In the genomic region with DNA sequence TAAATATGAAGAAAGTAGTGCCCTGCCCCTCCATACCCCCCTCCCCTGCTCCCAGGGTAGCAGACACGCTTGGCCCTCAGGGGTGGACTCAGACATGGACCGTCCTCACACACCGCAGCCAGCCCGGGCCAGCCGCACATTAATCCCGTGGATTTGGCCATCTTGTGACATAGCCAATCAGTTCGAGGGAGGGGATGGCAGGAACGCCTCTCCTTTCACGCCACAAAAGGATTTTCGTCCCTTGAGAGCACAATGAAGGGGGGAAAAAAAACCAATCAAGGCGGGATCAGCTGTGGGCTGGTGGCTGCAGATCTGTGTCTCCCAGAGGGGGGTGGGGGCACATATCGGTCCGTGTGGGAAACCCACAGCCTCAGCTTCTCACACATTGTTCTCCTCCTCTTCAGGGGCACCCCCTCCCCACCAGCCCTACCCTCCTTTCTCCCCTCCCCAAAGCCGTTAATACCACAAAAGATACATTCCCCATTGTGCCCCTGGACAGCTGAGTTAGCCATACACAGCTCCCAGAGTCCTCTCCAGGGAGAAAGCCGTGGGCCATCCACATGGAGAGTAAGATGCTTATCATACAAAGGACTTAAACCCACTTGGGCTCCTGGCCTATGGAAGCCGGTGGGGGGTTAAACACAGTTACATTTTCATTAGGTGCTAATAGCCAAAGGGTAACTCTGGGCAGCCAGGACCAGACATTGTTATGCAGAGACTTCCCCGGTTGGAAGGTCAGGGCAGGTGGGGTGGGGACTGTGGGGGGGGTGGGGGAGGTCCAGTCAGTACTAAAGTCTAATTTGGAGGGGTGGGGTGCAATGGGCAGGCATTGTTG, we compare ENCODE assay signal across 10 mouse cellular contexts.
DNase-seq lines count a peak whose midpoint lies in the region; ATAC-seq and TF ChIP-seq lines count a peak whose summit lies in the region.
"Had no signal": no experiment of that assay in that cellular context is flagged by ENCODE, and none has a peak within 500 bp of the region (broad histone marks: within the 10 kb centered on the region; RNA-seq: fewer than 3 reads in every experiment).

No protein-coding gene starts in this region.

- no peaks in the 10 kb centered on the region for H3K36me3 ChIP-seq in kidney, adult 2 months (ENCODE audit: control insufficient read depth, insufficient read depth, low read length)
- no peaks in the 10 kb centered on the region for H3K36me3 ChIP-seq in forebrain, embryonic 15.5 days
- no peaks in the 10 kb centered on the region for H3K36me3 ChIP-seq in midbrain, embryonic 14.5 days (ENCODE audit: control insufficient read depth, insufficient read depth, low read length)
- H3K36me3 ChIP-seq in thymus, adult 2 months (ENCODE audit: control insufficient read depth, insufficient read depth, low read length) = no peaks in the 10 kb centered on the region

- H3K4me3 ChIP-seq in kidney, adult 2 months (ENCODE audit: insufficient read depth, low read depth, low read length) = no peak overlapping the region
- H3K4me3 ChIP-seq in forebrain, embryonic 15.5 days = peak overlapping the region; percentile 21
- H3K4me3 ChIP-seq in midbrain, embryonic 14.5 days (replicated peaks; ENCODE audit: low read depth, low read length) = 0 out of 2 replicates have a peak overlapping the region, but pooled peaks have one; percentile 1
- no peak overlapping the region for H3K4me3 ChIP-seq in thymus, adult 2 months (ENCODE audit: control insufficient read depth, insufficient read depth, low read length)
- H3K4me3 ChIP-seq in left cerebral cortex, adult 2 months = no peak overlapping the region
- H3K4me3 ChIP-seq: erythroblast, embryonic 14.5 days had no signal

- WGBS in kidney, adult 2 months = 12% methylated on average over 17 of the region's 17 CpGs
- WGBS in forebrain, embryonic 15.5 days = under 1% methylated on average over 17 of the region's 17 CpGs
- WGBS in midbrain, embryonic 14.5 days = under 1% methylated on average over 17 of the region's 17 CpGs
- WGBS in thymus, adult 2 months = 18% methylated on average over 17 of the region's 17 CpGs

- H3K4me1 ChIP-seq in kidney, adult 2 months (ENCODE audit: control insufficient read depth, insufficient read depth, low read length) = peaks cover 12% of the 10 kb centered on the region; the same call in 1 of the 2 replicates
- peaks cover 38% of the 10 kb centered on the region for H3K4me1 ChIP-seq in forebrain, embryonic 15.5 days
- peaks cover 41% of the 10 kb centered on the region for H3K4me1 ChIP-seq in midbrain, embryonic 14.5 days (ENCODE audit: control insufficient read depth, insufficient read depth, low read length)
- H3K4me1 ChIP-seq in thymus, adult 2 months (replicated peaks; ENCODE audit: control insufficient read depth, insufficient read depth, low read length) = no peaks in the 10 kb centered on the region

- no peak for TF ChIP-seq CTCF in kidney, adult 2 months (conservative IDR thresholded peaks at IDR 0.05; ENCODE audit: insufficient read depth, insufficient read length, low read depth, low read length)
- TF ChIP-seq CTCF in brain, embryonic 14.5 days (IDR thresholded peaks at IDR 0.05; ENCODE audit: borderline replicate concordance, extremely low read depth, insufficient read depth, insufficient read length) = no peak
- no peak for TF ChIP-seq CTCF in thymus, adult 2 months (IDR thresholded peaks at IDR 0.05; ENCODE audit: borderline replicate concordance, control insufficient read depth, extremely low read depth, insufficient read depth, low read length, poor library complexity)
- TF ChIP-seq CTCF in left cerebral cortex, adult 2 months (IDR thresholded peaks at IDR 0.05) = no peak

- peak overlapping the region; percentile 48 for H3K4me2 ChIP-seq in forebrain, embryonic 15.5 days (replicated peaks)
- peak overlapping the region; percentile 46 for H3K4me2 ChIP-seq in midbrain, embryonic 14.5 days (ENCODE audit: low read length)

- intact Hi-C loops in left cerebral cortex, adult 2 months (cut with DNase I) = no loop called here

- no peaks in the 10 kb centered on the region for H3K9me3 ChIP-seq in forebrain, embryonic 15.5 days
- H3K9me3 ChIP-seq in midbrain, embryonic 14.5 days (ENCODE audit: control insufficient read depth, low read length) = no peaks in the 10 kb centered on the region

- H3K27me3 ChIP-seq in kidney, adult 2 months (replicated peaks; ENCODE audit: control insufficient read depth, insufficient read depth, low read length) = no peaks in the 10 kb centered on the region
- no peaks in the 10 kb centered on the region for H3K27me3 ChIP-seq in forebrain, embryonic 15.5 days
- H3K27me3 ChIP-seq in midbrain, embryonic 14.5 days (ENCODE audit: control insufficient read depth, insufficient read depth, low read length) = no peaks in the 10 kb centered on the region
- H3K27me3 ChIP-seq in thymus, adult 2 months (ENCODE audit: control insufficient read depth, insufficient read depth, low read length) = no peaks in the 10 kb centered on the region

- ATAC-seq in forebrain, embryonic 15.5 days (replicated peaks) = peak; percentile 85
- ATAC-seq in midbrain, embryonic 14.5 days (ENCODE audit: low FRiP score, low TSS enrichment) = peak; percentile 94

- no peak for TF ChIP-seq POLR2A in kidney, adult 2 months (IDR thresholded peaks at IDR 0.05; ENCODE audit: low read depth, low read length)
- TF ChIP-seq POLR2A in brain, embryonic 14.5 days (IDR thresholded peaks at IDR 0.05; ENCODE audit: borderline replicate concordance, extremely low read depth, insufficient read depth, insufficient read length, poor library complexity, severe bottlenecking) = 0 out of 2 replicates have a peak, but pooled peaks have one; percentile 8
- TF ChIP-seq POLR2A in thymus, adult 2 months (IDR thresholded peaks at IDR 0.05; ENCODE audit: control insufficient read depth, extremely low read depth, insufficient read depth, low read length, poor library complexity) = no peak

- peak overlapping the region; percentile 36 for H3K9ac ChIP-seq in forebrain, embryonic 15.5 days (replicated peaks)
- H3K9ac ChIP-seq in midbrain, embryonic 14.5 days (replicated peaks; ENCODE audit: low read length) = peak overlapping the region; percentile 13; the same call in 1 of the 2 replicates
- H3K9ac ChIP-seq: liver, embryonic 14.5 days had no signal

- H3K27ac ChIP-seq in kidney, adult 2 months (ENCODE audit: insufficient read depth, low read depth, low read length) = no peak overlapping the region
- H3K27ac ChIP-seq in forebrain, embryonic 15.5 days (replicated peaks) = peak overlapping the region; percentile 76
- peak overlapping the region; percentile 77 for H3K27ac ChIP-seq in midbrain, embryonic 14.5 days (replicated peaks; ENCODE audit: low read depth, low read length)
- no peak overlapping the region for H3K27ac ChIP-seq in thymus, adult 2 months (ENCODE audit: control insufficient read depth, insufficient read depth, low read length)
- H3K27ac ChIP-seq in left cerebral cortex, adult 2 months = no peak overlapping the region
- H3K27ac ChIP-seq: liver, embryonic 14.5 days had no signal

- peak; percentile 7 for DNase-seq in kidney, adult 18-20 months
- DNase-seq in kidney, adult 2 months = no peak
- DNase-seq in brain, embryonic 14.5 days (ENCODE audit: low read depth) = peak; percentile 96
- DNase-seq in midbrain, embryonic 14.5 days = peak; percentile 92
- no peak for DNase-seq in cerebellum, adult 18-20 months
- DNase-seq in thymus, adult 2 months = no peak
- DNase-seq in left cerebral cortex, adult 2 months (ENCODE audit: extremely low spot score in 1 of 2, low spot score in 2 of 2) = no peak

Comparison
In these comparisons a context has a peak if more than half of its experiments do, and no peak if none do; other contexts are left out.
1. DNase-seq: peak in kidney, adult 18-20 months (single experiment), brain, embryonic 14.5 days (single experiment) and midbrain, embryonic 14.5 days (single experiment); none in kidney, adult 2 months (single experiment), cerebellum, adult 18-20 months (0 of 2), thymus, adult 2 months (single experiment) and left cerebral cortex, adult 2 months (0 of 2).
2. H3K27ac ChIP-seq: peak in forebrain, embryonic 15.5 days (single experiment) and midbrain, embryonic 14.5 days (single experiment); none in kidney, adult 2 months (single experiment), thymus, adult 2 months (single experiment) and left cerebral cortex, adult 2 months (single experiment).
3. H3K4me3 ChIP-seq: peak in forebrain, embryonic 15.5 days (single experiment) and midbrain, embryonic 14.5 days (single experiment); none in kidney, adult 2 months (single experiment), thymus, adult 2 months (single experiment) and left cerebral cortex, adult 2 months (single experiment).